Mouse (Mus musculus) megakaryocyte-erythroid progenitor cell, adult 5 weeks (primary cell): Measurements from ENCODE around the gene Atp1a3. TPM values are rescaled to one million over a fixed set of nuclear protein-coding genes. Genes with fewer than 3 reads are reported as not detected.

ENCODE experiments used
- polyA plus RNA-seq: library from polyadenylated mRNA; stranded (reverse); fragments of >175 nt; gene quantifications from 2 replicates; pipeline ENCODE4 v1.2.3, GENCODE M21; 2012

Atp1a3 gene
- 78.9 and 103 TPM in 2 replicates for polyA plus RNA-seq

DNA sequence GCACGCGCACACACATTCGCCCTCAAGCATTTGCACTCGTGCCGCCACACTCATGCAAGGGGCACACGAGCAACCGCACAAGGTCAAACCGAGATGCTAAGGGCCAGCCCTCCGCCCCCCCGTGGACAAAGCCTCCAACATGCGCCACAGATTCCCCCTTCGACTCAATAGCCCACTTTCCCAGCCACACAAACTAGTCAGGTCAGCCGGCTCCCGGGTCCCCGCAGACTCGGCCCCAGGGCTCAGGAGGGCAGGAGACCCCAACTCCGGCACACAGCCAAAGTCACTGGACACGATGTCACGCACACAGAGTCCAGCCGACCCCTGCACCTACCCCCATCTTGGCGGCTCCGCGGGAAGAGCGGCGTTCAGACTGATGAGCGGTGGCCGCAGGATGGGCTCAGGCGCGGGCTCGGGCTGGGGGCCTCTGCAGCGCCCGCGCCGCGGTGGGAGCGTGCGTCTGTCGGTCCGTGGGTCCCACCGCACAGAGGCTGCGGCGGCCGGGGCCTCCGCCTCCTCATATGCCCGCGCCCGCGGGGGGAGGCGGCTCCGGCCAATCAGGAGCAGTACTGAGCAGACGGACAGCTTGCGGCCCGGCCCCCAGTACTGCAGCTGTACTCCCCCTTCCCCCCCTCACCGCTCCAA lies at the start of gene Atp1a3:
Gene Atp1a3 (minus strand): TSS at position 538 of the 645 bp plus-strand sequence.

GRCm38 (mm10) chr7:24971972-24972893 lies 33.5 kb downstream of the Atp1a3 start, which contains the start of gene Rabac1:
Gene Rabac1, minus strand, starts transcription at chr7:24972754.

GRCm38 (mm10) chr7:24944257-24944950 lies 61.4 kb downstream of the Atp1a3 start, which contains the start of gene Gm4881:
Gene Gm4881, minus strand, starts transcription at chr7:24944494.

Other genes starting within 250 kb of the Atp1a3 start
- 52.7 and 64.3 TPM in 2 replicates for gene Cd177, start 245.6 kb downstream of the Atp1a3 start, polyA plus RNA-seq
- 0.59 TPM in 1 of 2 replicates, not detected in the other for gene Ceacam10, start 228.8 kb downstream of the Atp1a3 start, polyA plus RNA-seq
- gene Gm9844, start 143.7 kb downstream of the Atp1a3 start, polyA plus RNA-seq = 30.6 and 98.7 TPM in 2 replicates
- not detected in 2 replicates for gene Lypd4, start 136.0 kb downstream of the Atp1a3 start, polyA plus RNA-seq
- gene Dmrtc2, start 135.9 kb downstream of the Atp1a3 start, polyA plus RNA-seq = not detected in 2 replicates
- 3,485 and 4,048 TPM in 2 replicates for gene Rps19, start 121.6 kb downstream of the Atp1a3 start, polyA plus RNA-seq
- gene Cd79a, start 108.6 kb downstream of the Atp1a3 start, polyA plus RNA-seq = 11.7 and 31.8 TPM in 2 replicates
- gene Arhgef1, start 103.0 kb downstream of the Atp1a3 start, polyA plus RNA-seq = 592 and 679 TPM in 2 replicates
- not detected in 2 replicates for gene Gm4881, start 61.5 kb downstream of the Atp1a3 start, polyA plus RNA-seq
- gene Rabac1, start 33.2 kb downstream of the Atp1a3 start, polyA plus RNA-seq = 296 and 340 TPM in 2 replicates
- gene Grik5, start 66.4 kb upstream of the Atp1a3 start, polyA plus RNA-seq = 18.8 and 31.7 TPM in 2 replicates
- gene Zfp574, start 66.6 kb upstream of the Atp1a3 start, polyA plus RNA-seq = 45.8 and 46.8 TPM in 2 replicates
- gene Pou2f2, start 173.8 kb upstream of the Atp1a3 start, polyA plus RNA-seq = 32.3 and 42.5 TPM in 2 replicates
- 117 and 119 TPM in 2 replicates for gene Dedd2, start 214.7 kb upstream of the Atp1a3 start, polyA plus RNA-seq
- 8.5 and 10.1 TPM in 2 replicates for gene Zfp526, start 215.5 kb upstream of the Atp1a3 start, polyA plus RNA-seq
- gene Gsk3a, start 231.9 kb upstream of the Atp1a3 start, polyA plus RNA-seq = 140 TPM in 2 replicates
- 181 and 188 TPM in 2 replicates for gene Erf, start 244.8 kb upstream of the Atp1a3 start, polyA plus RNA-seq